Mouse (Mus musculus) megakaryocyte, embryonic 14.5 days (primary cell): ENCODE measurements around the gene Cit.

Experiments
- FLI1 ChIP-seq: IDR thresholded peaks from 2 replicates; pipeline ENCODE4 v1.6.1; 2012; ENCODE audit warnings: low read length, inconsistent platforms, mixed read lengths
- GATA1 ChIP-seq: IDR thresholded peaks from 3 replicates; pipeline ENCODE4 v1.6.1; 2012; ENCODE audit warnings: mixed read lengths, low read length, inconsistent platforms, borderline replicate concordance

- TF ChIP-seq GATA1 = no peak
- TF ChIP-seq FLI1 = no peak
These were observed 178.2 kb downstream of the Cit start for GRCm38 (mm10) chr5:116023251-116023661.
